Mouse (Mus musculus) left cerebral cortex, postnatal 14 days (tissue): ENCODE results near the gene Slc1a7. TPM values are rescaled to one million over a fixed set of nuclear protein-coding genes. Genes with fewer than 3 reads are reported as not detected.

ENCODE experiments used
- DNase-seq, 2 experiments: peaks; one replicate each; pipeline ENCODE4 v3.0.0; 2021 to 2022; ENCODE audit warnings: low spot score in 2 of 2, mixed read lengths in 1 of 2
- intact Hi-C: fragments of 180-260 bp; cut with DNase I; formaldehyde crosslinking; loops from one replicate; pipeline ENCODE4 v1.15.1; 2025
- total RNA-seq, 2 experiments: library from RNA; stranded (reverse); gene quantifications; 2 replicates each; pipeline ENCODE4 v1.2.3; 2021

Slc1a7 gene
- total RNA-seq, 2 experiments from 2014 or later = 0.37 TPM; not detected in 1

DNA sequence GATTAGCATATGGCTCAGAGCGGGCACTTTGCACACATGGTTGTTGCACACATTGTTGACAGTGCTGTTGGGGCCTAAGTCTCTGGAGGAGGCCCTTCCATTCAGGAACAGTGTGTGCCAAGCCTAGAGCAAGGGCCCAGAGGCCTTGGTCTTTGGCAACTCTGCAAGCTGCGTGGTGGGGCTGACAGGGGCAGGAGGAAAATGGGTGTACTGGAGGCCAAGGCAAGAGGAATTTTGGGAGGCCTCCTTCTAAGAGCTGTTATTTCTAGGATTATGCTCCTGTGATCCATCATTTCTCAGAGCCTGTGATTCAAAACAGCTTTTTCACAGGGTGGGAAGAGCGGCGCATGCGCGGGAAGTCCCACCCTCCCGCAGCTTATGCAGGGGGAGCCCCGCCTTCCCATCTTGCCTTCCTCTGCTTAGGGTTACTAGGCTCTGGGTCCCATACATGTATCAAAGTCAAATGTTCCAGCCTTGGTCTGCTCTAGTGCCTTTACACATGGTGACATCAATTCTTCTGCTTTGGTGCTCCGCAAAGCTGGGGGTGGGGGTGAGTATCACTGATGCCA, 28.4 kb downstream of the Slc1a7 start:
- intact Hi-C loops = no loop called here
- DNase-seq = no peak

DNA sequence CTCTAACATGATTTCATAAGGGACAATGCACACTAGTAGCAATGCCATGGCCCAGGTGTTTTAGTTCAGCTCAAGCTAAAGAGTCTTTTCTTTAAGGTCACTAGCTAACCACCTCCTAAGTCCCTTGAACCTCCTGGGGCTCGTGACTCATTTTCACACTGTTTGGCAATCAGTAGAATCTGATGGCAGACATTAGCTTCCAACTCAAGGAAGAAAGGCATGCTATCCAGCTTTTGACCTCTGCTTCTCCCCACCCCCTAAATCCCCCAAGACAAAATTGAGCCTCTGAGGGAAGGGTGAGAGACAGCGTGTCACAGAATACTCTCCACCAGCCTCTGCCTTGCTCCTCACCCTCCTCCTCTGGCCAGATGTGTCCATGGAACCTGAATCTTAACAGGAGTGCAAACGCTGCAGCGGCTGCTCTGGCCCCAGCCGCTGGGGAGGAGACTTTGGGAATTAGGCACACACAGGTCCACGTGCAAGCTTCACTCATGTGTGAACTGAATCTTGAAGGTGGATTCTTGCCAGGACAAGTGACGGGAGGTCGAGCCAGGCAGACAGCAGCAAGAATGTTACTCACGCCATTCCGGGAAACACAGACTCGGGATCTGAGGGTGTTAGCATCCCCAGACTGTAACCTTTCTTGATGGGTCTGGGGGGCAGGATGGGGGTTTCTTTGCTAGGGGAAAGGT, 30.7 kb downstream of the Slc1a7 start:
- DNase-seq = no peak

GRCm38 (mm10) chr4:107999380-107999779, 31.2 kb downstream of the Slc1a7 start:
- intact Hi-C loops = no loop called here

More for the DNA sequence above, 30.7 kb downstream of the Slc1a7 start:
- intact Hi-C loops = no loop called here

GRCm38 (mm10) chr4:108005328-108005727, 37.2 kb downstream of the Slc1a7 start:
- DNase-seq = no peak
- intact Hi-C loops = no loop called here

More at GRCm38 (mm10) chr4:107999380-107999779, 31.2 kb downstream of the Slc1a7 start:
- no peak for DNase-seq

GRCm38 (mm10) chr4:108007532-108008103, 39.5 kb downstream of the Slc1a7 start:
- no peak for DNase-seq
- intact Hi-C loops = no loop called here

DNA sequence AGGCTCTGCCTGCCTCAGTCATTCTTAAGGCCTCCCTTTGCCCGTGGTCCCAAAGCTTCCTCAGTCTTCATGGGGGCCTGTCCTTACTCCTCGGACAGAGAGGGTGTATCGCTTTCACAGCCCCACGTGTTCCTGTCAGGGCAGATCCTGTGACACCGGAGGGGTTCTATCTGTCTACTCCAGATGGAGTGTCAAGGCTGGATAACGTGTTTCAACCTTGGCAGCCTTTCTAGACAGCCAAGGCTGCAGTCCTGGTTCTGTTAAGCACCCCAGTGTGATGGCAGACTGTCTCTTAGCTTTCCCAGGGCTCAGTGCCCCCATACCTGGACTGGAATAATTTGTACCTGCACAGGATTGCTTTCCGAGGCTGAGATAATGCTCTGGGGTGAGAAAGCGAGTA, 40.4 kb downstream of the Slc1a7 start:
- intact Hi-C loops = no loop called here
- no peak for DNase-seq

DNA sequence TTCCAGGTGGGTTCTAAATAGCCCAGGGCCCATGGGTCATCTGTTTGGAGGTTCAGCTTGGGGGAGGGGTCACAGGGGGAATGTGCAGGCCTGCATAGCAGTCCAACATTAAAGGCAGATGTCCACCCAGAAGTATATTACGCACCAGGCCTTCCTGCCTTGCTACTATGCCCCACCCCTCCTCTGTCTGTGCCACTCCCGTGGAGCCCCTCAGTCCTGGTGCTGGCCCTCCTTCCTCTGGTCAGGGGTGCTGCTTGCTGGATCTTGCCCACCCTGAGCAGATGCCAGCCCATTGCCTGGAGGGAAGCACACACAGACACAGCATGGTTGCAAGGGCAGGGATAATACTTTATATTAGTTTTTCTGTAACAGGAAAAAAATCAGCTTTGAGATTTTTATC, 46.3 kb downstream of the Slc1a7 start:
- intact Hi-C loops = no loop called here
- no peak for DNase-seq

- DNase-seq = no peak
Observed at GRCm38 (mm10) chr4:108015067-108015765, 47.1 kb downstream of the Slc1a7 start.

DNA sequence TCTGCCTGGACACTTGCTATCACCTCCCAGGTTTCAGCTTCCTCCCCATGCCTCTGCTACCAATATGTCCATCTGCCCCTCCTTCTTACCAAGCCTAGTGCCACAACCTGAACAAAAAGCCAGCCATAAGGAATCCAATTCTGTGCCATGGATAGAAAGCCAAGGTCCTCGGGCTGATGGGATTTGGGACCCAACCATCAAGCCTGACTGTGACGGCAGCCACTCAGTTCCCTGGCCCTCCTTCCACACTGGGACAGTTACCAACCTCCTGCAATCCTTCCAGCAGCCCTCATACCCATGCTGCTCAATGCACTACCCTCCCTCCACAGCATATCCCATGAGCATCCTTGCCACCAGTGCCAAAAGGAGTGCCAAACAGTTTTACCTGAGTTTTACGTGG, 48.2 kb downstream of the Slc1a7 start:
- no peak for DNase-seq
- intact Hi-C loops = no loop called here

More at GRCm38 (mm10) chr4:108015067-108015765, 47.1 kb downstream of the Slc1a7 start:
- intact Hi-C loops = no loop called here

- no peak for DNase-seq
- intact Hi-C loops = no loop called here
Observed at GRCm38 (mm10) chr4:108017839-108018238, 49.7 kb downstream of the Slc1a7 start.

- intact Hi-C loops = no loop called here
- no peak for DNase-seq
Observed at GRCm38 (mm10) chr4:108018241-108018923, 50.2 kb downstream of the Slc1a7 start.

- peak in 1 of 2 experiments; percentile 53 for DNase-seq
Observed at GRCm38 (mm10) chr4:108018961-108019921, 51.1 kb downstream of the Slc1a7 start.

DNA sequence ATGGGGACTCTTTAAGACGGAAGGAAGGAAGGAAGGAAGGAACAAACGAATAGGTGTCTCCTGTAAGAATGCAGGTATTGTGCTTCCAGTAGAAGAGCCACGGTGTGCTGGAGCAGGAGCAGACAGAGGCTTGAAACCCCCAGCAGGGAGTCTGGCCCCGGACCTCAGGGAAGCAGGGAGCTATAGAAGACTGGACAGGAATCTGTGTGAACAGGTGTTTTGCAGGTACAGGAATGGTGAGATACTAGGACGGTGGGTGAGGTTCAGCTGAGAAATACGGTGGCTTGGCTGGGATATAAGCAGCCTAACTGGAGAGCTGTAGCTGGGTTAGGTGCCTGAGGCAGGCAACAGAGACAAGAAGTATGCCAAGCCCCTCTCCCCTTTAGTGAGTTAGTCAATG, 52.0 kb downstream of the Slc1a7 start:
- intact Hi-C loops = no loop called here
- no peak for DNase-seq

More at GRCm38 (mm10) chr4:108018961-108019921, 51.1 kb downstream of the Slc1a7 start:
- intact Hi-C loops = no loop called here

- DNase-seq = no peak
- intact Hi-C loops = no loop called here
Observed at GRCm38 (mm10) chr4:108023186-108023585, 55.1 kb downstream of the Slc1a7 start.

GRCm38 (mm10) chr4:108024641-108025040, 56.5 kb downstream of the Slc1a7 start:
- intact Hi-C loops = no loop called here
- DNase-seq = no peak

DNA sequence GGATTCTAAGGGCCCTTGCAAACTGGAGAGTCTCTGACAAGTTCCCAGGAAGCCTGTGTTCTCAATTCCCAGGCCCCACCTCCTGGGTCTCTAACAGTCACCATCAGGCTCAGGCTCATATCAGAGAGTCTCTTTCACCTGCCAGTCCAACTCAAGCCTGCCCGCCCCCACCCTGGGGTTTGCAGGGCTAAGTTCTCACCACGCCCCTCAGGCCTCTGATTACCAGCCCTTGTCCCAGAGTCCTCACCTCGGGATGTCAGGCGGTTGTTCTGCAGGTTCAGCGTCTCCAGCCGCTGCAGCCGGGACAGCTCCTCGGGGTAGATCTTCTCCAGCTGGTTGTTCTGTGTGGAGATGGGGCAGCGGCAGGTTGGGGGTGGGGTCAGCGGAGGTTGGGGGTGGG, 57.1 kb downstream of the Slc1a7 start:
- intact Hi-C loops = no loop called here
- no peak for DNase-seq

GRCm38 (mm10) chr4:108026193-108026592, 58.1 kb downstream of the Slc1a7 start:
- intact Hi-C loops = no loop called here
- DNase-seq = no peak

GRCm38 (mm10) chr4:108030888-108031501, 62.9 kb downstream of the Slc1a7 start:
- no peak for DNase-seq
- intact Hi-C loops = no loop called here
